Mouse (Mus musculus): ENCODE results near the gene Sorbs2.

GRCm38 (mm10) chr8:45776366-45776765 is 268.8 kb downstream of the Sorbs2 start:
- TF ChIP-seq CTCF (IDR thresholded peaks at IDR 0.05; ENCODE audit: control insufficient read depth, insufficient read depth, insufficient read length): no peak
- no peak for TF ChIP-seq MYOD1 (IDR thresholded peaks at IDR 0.05; ENCODE audit: control insufficient read depth, insufficient read length, low read depth)
- TF ChIP-seq CEBPB (IDR thresholded peaks at IDR 0.05; ENCODE audit: low read depth): no peak
